Mouse (Mus musculus): Measurements from ENCODE around the gene 2610301B20Rik.
A peak's percentile ranks its signal among the peaks of the same experiment; 100 is the strongest.
"Not testable (repeated sequence)": the region's sequence is repeated elsewhere in the genome, so short reads cannot be mapped to it uniquely, and the experiment has no call there.

The 2610301B20Rik gene

DNA sequence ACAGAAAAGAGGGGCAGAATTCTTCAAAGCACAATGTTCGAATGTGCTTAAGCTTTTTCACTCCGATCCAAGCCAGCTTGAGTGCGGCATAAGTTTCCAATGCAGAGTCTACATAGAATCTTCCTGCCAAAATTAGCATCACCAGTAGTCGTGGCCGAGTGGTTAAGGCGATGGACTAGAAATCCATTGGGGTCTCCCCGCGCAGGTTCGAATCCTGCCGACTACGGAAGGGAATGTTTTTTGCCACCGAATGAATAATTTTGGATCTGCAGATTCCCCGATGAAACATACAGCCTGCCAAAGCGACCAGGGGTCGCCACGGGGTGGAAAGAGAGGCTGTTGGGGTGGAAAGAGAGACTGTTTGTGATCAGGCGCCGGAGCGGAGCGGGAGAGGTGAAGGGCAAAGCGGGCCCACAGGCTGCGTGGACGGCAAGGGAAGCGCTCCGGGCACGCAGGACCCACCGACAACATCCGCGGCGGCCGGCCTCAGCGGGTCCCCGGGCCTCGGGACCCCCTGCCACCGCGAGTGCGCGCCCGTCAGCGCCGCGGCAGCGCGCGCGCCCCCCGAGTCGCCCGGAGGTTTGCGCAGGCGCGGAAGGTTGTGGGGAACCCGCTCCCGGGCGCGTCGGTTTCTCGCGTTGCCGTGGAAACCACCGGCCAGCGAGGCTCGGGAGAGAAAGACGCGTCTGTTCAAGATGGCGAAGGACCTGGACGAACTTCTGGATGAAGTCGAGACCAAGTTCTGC lies at the start of gene 2610301B20Rik:
TSS of gene 2610301B20Rik (plus strand) at position 579 of the 746 bp plus-strand sequence.
- peak; percentile 95 for DNase-seq

DNA sequence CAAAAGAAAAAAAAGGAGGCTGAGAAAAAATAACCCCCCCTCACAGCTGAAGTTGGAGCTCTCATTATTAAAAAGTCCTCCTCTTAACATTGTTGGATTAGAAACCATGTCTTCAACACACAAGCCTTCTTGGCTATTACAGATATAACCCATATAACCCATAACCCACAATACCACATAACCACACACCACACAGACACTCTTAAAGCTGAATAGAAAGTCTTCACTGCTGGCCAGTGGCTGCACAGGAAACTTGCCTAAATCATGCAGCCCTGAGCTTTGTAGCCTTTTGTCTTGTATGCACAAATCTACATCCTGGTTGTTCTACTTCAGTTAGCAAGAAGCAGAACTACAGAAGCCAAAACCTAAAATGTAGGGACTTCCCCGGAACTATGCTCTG lies 41.0 kb upstream of the 2610301B20Rik start:
- no peak for DNase-seq

DNA sequence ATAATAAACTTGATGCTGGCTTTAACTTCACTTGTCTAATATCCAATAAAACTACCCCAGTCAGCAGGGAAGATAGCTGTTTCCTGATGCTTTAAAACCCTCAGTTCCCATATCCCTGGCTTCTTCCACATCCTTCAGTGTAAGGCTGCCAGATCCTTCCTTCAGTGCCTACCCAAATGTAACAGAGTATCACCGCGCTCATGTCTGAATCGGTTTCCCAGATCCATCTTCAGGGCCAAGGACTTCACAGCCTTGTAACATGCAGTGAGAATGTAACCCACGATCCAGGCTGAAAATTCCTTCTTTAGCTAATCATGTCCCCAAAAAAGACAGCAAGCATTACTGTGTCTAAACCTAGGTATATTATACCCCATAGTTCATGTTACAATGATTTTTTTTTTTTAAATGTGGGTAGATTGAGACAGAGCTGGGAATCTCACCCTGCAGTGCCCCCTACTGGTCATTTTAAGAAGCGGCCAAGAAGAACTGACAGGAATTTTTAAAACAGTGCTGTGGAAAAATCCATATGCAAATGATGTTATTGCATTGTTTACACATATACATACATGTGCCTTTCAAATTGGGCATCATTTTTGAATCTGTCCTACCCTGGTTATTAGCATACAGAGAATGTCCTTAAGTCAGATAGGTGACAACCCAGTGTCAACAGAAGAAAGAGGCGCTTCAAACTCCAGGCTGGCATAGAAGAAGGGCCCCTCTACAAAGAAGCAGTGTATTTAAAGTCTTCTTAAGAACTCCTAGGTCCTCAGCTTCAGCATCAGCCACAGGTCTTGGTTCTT lies 38.8 kb upstream of the 2610301B20Rik start:
- peak; percentile 37 for DNase-seq

DNA sequence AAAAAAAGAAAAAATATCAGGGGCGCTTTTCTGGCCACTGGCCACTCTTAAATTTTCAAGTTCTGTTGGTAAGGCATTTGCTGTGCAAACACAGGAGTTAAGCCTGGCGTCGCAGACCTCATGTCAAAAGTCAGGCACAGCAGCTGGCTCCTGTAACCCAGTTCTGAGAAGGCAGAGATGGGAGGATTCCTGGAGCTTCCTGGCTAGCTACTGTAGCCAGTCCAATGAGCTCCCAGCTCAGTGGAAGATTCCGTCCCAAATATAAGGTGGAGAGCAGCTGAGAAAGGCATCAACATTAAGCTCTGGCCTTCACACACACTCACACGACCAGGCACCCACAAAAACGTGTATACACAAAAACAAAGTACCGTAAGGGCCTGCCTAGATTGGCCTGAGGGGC lies 28.4 kb upstream of the 2610301B20Rik start:
- DNase-seq, result no peak

DNA sequence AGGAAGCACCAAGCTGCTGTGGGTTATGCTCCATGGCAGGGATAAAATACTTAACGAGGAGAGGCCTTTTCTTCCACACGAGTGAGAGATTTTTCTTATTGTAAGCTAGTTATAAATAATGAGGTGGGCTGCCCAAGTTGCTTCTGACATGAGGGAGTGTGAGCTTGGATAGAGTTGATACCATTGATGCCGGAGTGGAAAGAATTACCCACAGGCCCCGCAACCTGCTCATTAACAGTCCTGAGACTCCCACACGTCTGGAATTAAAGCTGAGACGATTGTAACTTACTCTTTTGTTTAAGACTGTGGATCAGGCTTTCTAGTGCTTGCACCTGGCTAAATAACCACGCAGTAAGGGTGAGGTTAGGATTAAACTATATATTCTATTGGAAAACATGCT lies 24.5 kb upstream of the 2610301B20Rik start:
- no peak for DNase-seq

DNA sequence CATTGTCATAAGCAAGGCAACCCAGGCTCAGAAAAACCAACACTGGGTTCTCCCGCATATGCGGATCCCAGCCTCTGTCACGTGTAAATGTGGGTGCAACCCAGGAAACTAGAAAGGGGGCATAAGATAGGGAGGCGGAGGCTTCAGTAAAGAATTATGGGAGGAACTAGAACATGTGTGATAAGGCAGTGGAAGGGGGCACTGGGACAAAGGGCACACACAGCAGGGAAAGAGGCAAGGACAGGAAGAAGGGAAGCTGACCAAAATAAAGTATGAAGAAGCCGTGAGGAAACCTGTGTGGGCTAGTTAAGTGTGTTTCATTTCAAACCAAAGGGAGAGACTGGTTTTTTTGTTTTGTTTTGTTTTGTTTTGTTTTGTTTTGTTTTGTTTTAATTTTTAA lies 23.3 kb upstream of the 2610301B20Rik start:
- no peak for DNase-seq

DNA sequence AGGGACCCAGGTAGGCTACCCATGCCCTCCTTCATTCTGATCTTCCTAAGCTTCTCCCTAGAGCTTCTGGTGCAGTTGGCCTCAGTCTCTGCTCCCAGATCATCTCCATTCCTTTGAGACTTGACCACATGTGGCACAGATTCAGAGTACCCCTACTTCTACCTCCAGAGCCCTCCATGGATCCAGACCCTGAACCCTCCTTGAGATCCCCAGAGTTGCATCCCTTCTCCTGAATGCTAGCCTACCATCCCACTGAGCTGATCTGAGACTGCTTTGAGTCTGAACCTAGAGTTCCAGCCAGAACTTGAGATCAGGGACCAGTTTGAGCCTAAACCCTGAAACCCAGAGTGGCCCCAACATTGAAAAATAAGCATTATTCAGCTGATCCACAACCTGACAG lies 15.1 kb upstream of the 2610301B20Rik start:
- no peak for DNase-seq

DNA sequence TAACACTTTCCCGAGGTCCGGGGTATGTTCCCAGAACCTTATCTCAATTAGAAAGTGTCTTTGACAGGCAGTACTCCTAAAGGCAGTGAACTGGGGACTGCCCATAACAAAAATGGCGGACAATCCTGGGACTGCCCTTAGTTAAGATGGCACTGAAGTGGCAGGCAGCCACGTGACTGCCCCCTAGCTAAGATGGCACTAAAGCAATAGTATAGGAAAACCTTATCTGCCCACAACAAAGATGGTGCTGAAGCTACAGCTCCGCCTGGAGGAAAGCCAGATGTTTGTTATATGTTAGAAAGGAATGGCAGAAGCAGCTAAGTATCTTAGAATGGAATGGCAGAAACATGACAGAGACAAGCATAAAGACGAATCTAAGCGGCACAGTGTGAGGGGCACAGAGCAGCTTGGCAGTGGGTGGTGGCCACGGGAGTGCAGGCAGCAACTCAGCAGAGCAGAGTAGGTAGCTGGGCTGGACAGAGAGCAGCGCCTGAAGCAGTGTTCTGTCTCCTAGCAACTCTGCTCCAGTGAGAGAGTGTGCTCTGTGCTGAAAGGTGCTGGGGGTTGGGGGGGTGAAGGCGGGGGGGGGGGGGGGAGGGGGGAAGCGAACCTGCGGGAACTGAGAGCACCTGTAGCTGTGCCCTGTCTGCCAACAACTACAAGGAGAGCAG lies 14.3 kb upstream of the 2610301B20Rik start:
- DNase-seq, result no peak

DNA sequence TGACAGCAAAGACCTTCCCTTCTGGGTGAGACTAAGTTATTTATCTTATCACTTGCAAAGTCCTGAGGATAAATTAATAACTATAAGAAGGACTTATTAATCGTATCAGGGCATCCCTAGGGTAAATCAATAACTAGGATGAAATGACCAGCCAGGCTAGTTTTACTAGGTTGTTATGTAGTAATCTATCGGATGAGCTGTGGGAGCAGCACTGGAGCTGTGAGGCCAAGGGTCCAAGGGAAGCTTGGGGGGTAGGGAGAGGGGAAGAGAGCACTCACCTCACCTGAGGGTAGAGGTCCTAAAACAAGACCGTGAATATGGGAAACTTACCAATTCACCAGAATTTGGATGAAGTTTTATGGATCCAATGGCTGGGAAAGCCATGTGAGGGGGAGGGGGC lies 13.5 kb upstream of the 2610301B20Rik start:
- no peak for DNase-seq

DNA sequence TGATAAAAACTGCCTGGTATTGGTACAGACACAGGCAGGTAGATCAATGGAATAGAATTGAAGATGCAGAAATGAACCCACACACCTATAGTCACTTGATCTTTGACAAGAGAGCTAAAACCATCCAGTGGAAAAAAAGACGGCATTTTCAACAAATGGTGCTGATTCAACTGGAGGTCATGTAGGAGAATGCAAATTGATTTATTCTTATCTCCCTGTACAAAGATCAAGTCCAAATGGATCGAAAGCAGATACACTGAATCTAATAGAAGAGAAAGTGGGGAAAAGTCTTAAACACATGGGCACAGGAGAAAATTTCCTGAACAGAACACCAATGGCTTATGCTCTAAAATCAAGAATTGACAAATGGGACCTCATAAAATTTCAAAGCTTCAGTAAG lies 11.4 kb upstream of the 2610301B20Rik start:
- DNase-seq, result not testable (repeated sequence)

DNA sequence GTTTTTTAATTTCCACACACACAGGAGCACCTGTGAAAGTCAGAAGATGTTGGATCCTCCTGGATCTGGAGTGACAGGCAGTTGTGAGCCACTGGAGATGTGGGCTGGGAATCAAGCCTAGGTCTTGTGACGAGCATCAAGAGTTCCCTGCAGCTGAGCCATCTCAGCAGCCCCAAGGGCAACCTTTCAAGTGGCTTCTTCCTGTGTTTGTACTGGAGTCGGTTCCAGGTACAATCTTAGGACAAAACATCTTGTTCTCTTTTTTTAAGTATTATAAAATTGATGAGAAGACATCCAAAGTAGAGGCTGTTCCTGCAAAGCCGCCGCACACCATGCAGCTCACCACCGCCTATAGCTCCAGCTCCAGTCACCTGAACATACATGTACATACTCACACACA lies 2.1 kb upstream of the 2610301B20Rik start:
- no peak for DNase-seq

DNA sequence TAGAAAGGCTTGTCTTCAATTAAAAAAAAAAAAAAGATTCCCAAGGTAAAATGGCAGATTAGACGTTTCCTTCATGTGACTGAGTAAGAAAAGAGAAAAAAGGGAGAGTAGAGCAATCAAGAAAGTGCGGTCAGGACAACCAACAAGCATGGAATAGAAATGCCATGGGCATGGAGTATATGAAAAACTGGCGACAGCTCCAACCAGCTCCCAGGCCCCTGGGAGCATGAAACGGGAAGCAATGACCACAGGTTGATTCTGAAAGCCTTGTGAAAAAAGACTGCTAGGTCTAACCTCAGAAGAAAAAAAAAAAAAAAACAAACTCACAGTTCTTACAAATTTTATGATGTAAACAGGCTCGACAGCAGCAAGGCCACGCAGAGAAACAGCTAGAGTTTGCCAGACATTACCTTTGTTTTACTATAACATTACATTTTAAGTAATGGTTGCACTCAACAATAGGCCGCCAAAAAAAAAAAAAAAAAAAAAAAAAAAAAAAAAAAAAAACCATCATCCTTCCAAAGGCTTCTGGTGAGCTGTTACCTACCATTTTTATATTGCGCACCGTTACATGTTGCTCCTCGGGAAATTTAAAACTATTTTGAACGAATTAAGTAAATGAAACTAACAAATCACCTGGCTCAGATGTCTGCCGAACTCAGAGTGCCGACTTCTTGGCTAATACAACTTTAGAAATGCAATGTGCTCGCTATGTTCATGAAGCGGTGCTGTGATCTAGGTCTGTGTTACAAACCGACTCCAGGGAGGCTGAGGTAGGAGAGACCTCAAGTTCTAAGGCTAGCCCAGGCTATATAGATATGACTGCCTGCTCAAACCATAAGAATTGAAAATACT lies 1.4 kb upstream of the 2610301B20Rik start:
- DNase-seq, result no peak

DNA sequence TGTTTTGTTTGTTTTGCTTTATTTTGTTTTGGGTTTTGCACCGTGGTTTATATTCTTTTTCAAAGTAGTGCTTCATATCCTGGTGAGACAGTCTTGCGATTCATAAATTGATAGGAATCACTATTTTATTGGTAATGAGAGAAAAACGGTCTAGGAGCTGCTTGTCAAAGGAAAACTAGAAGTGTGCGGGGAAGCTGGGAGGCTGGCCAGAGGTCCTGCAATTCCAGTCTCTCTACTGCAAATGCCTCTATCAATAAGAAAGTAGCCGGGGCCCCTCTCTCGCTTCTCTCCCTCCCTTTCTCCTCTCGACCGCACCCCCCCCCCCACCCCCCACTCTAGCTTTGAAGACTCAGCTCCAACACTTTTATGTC lies 764 bp upstream of the 2610301B20Rik start:
- DNase-seq, result no peak

DNA sequence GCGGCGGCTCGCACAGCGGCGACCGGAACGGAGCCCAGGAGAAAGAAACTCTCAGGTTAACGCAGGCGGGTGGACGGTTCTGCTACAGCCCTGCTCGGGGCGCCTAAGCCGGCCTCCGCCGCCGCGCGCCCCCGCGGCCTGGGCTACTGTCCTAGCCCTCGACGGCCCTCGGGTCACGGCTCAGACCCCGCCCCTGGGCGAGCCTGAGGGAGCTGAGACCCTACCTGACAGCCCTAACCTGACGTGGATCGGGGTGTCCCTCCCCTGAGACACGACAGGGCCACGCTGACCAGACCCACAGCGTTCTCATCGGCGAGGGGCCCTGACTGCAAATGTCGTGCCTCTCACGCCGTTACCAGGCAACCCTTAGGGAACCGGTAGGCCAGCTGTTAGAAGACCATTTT lies 422 bp downstream of the 2610301B20Rik start:
- no peak for DNase-seq

DNA sequence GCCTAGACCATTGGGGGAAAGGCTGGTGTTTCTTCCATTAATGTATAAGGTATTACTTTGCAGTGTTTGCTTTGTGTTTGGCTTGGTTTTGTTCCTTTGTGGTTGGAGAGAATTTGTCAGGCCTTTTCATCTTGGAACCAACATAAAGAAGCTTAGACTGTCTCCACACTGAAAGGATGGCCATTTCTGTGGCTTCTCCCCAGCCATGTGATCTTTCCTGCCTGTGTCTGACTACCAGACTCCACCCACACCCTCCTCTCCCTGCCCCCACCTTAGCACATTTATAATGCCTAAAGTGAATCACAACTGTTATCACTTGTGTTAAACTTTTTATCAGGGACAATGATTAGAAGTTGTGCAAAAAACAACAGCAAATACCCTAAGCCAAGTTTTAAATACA lies 1.1 kb downstream of the 2610301B20Rik start:
- DNase-seq, result peak; percentile 28

DNA sequence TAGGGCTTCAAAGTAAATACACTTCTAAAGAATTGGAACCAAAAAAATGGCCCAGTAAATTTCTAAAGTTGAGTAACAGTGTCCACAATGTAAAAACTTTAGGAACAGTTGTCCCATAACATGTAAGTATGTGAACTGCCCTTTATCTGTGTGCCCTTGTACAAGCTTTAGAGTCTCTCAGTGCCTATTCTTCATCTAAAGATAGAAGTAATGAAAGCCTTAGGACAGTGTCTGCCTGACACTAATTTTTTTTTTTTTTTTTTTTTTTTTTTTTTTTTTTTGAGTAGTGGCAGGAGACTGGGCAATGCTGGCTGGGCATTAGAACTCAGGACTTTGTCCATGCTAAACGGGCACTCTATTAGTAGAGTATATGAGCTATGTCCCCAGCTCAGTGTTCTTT lies 2.8 kb downstream of the 2610301B20Rik start:
- DNase-seq, result no peak

DNA sequence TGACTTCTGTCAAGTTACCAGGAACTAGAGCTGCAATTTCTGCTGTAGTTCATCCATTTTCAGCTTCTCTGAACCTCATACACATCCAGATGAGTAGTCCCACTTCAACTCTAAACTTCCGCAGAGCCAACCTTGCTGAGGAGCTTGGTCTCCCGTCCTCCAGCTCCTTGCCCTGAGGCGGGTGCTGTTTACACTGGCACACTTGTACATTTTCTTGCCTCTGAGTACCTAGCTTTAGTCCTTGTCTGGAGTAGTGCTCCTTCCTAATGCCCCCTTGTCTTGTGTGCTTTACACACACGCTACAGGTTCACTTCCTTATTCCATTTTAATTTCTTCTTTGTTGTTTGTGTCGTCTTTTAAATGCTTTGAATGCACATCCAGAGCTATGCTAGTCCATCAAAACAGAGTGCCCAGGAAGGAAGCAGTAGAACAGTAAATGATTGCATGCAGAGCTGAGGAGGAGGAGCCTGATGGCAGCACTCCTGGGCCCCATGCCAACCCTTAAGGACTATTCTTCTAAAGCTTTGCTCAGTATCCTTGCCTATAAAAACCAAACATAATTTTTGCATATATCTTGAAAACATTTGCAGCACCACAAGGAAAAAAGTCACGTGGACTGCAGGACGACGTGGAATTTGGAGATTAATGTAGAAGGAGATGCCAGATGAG lies 9.6 kb downstream of the 2610301B20Rik start:
- no peak for DNase-seq

DNA sequence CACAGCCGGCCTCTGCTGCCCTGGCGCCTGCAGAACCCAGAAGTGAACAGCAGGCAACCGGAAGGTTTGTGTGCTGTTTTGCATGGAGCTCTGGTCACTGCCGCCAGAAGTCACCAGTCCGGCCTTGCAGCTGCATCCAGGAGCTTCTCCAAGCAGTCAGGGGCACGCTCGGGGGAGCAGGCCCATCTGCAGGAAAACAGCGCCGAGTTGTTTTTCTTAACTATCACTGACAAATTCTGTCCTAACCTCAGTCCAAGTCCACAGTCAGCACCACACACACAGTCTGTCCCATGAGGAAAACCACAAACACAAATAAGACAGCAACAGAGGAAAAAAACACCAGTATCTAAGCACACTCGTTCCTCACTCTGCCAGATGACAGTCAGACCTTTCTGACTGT lies 14.5 kb downstream of the 2610301B20Rik start:
- DNase-seq, result no peak

DNA sequence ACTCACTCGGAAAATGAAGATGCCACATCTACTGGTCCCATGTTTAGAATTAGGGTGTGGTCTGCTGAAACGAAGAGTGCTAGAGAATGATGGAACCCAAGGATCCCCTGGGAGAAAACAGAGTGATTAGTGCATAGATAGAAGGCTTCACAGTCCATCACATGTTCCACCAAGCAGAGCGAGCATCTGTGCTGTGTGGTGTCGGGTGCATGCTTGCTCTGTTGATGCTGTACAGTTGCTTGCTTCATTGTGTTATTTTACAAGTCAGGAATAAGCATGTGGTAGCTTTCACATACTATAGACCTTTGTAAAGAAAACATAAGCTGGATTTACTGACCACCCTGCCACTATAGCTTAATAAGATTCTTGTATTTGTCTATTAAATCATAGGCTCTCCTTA lies 22.0 kb downstream of the 2610301B20Rik start:
- no peak for DNase-seq

DNA sequence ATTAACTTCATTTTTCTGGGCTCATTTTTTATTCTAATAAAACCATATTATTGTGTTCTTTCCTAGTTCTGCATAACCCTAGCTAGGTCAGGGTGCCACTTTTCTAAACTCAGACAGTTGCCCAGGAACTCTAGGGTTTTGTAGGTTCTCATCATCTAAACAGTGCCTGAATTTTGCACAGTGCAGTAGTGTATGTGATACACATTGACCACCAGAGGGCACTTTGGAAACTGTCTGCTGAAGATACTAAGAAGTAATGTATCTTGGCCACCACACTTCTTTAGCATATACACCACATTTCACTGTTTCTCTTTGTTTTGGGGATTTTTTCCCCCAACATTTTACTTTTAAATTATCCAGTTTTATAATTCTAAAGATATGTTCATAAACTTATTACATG lies 22.6 kb downstream of the 2610301B20Rik start:
- DNase-seq, result peak; percentile 48

DNA sequence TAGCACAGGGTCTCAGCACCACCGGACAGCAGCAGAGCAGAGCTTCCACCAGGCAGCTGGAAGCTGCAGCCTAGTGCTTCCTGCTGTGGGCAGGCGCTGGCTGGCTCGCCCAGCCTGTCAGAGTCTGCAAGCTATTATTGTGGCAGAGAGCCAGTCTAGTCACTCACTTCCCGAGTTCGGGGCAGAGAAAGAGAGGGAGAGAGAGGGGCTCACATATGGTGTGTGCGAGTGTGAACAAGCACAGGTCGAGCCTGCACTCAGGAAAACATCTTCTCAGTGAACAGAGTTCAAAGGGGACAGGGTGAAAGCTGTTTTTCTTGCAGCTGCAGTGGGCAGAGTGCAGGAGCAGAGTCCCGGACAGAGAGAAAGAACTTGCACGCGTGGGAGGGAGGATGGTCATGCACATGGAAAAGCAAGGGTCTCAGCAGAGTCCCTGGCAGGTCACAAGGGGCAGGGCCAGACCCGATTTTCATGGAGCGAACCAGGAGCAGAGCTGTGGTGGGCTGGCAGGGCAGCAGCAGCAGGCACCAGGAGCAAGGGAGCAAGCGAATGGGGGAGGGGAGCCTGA lies 31.0 kb downstream of the 2610301B20Rik start:
- DNase-seq, result no peak

DNA sequence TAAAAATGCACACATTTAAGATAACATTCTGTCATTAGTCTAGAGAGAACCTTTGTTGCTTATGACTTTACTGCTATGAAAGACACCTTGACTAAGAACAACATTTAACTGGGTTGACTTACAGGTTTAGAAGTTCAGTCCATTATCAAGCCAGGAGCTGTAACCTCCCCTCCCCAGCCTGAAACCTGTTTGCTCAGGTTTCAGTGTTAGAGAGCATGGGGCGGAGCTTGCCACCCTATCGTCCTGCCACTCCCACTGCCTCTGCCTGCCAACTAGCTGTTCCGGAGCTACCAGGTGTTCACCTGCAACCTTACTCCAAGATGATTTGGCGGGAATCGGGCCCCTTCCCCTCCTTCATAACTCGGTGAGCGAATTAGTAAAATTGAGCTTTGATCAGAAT lies 37.1 kb downstream of the 2610301B20Rik start:
- not testable (repeated sequence) for DNase-seq
